Mouse (Mus musculus) midbrain, embryonic 15.5 days (tissue): ENCODE results near the gene Napa. TPM values are rescaled to one million over a fixed set of nuclear protein-coding genes. Genes with fewer than 3 reads are reported as not detected.

Experiments used
- ATAC-seq: fragments of 200-750 bp; cut with Nextera tagmentation; replicated peaks from 2 replicates; pipeline ENCODE4 v1.8.0; 2017; ENCODE audit warnings: moderate TSS enrichment
- H3K27ac ChIP-seq: fragments of 300-500 bp; sonication (generic); 2 replicates; pipeline ENCODE4 v1.5.1; 2015; ENCODE audit warnings: mild to moderate bottlenecking, inconsistent platforms
- H3K27me3 ChIP-seq: fragments of 300-500 bp; sonication (generic); replicated peaks from 2 replicates; pipeline ENCODE4 v1.6.1; 2015; ENCODE audit warnings: inconsistent platforms
- H3K36me3 ChIP-seq: fragments of 300-500 bp; sonication (generic); replicated peaks from 2 replicates; pipeline ENCODE4 v1.6.1; 2015; ENCODE audit warnings: inconsistent platforms
- H3K4me1 ChIP-seq: fragments of 300-500 bp; sonication (generic); 2 replicates; pipeline ENCODE4 v1.6.1; 2015; ENCODE audit warnings: inconsistent platforms
- H3K4me2 ChIP-seq: fragments of 300-500 bp; sonication (generic); 2 replicates; pipeline ENCODE4 v1.6.1; 2015; ENCODE audit warnings: inconsistent platforms, mild to moderate bottlenecking, moderate library complexity
- H3K4me3 ChIP-seq: fragments of 300-500 bp; sonication (generic); 2 replicates; pipeline ENCODE4 v1.5.1; 2015; ENCODE audit warnings: mild to moderate bottlenecking, inconsistent platforms
- H3K9ac ChIP-seq: fragments of 300-500 bp; sonication (generic); 2 replicates; pipeline ENCODE4 v1.6.1; 2015; ENCODE audit warnings: mild to moderate bottlenecking, inconsistent platforms
- H3K9me3 ChIP-seq: fragments of 300-500 bp; sonication (generic); 2 replicates; pipeline ENCODE4 v1.6.1; 2016; ENCODE audit warnings: inconsistent platforms
- WGBS: fragments of 180-500 bp; shearing (Covaris S2); methylation state at CpG from one replicate; pipeline ENCODE4 v1.1.7; 2015; ENCODE audit warnings: mixed read lengths; 5-methylcytosine and 5-hydroxymethylcytosine counted together
- polyA plus RNA-seq: library from polyadenylated mRNA; unstranded; fragments of >200 nt; fragmentation: Nextera tagmentation; extraction: Ambion mirVana; gene quantifications from 2 replicates; pipeline ENCODE4 v1.2.1, GENCODE M21; 2015

Gene Napa
- polyA plus RNA-seq, result 224 and 234 TPM in 2 replicates

DNA sequence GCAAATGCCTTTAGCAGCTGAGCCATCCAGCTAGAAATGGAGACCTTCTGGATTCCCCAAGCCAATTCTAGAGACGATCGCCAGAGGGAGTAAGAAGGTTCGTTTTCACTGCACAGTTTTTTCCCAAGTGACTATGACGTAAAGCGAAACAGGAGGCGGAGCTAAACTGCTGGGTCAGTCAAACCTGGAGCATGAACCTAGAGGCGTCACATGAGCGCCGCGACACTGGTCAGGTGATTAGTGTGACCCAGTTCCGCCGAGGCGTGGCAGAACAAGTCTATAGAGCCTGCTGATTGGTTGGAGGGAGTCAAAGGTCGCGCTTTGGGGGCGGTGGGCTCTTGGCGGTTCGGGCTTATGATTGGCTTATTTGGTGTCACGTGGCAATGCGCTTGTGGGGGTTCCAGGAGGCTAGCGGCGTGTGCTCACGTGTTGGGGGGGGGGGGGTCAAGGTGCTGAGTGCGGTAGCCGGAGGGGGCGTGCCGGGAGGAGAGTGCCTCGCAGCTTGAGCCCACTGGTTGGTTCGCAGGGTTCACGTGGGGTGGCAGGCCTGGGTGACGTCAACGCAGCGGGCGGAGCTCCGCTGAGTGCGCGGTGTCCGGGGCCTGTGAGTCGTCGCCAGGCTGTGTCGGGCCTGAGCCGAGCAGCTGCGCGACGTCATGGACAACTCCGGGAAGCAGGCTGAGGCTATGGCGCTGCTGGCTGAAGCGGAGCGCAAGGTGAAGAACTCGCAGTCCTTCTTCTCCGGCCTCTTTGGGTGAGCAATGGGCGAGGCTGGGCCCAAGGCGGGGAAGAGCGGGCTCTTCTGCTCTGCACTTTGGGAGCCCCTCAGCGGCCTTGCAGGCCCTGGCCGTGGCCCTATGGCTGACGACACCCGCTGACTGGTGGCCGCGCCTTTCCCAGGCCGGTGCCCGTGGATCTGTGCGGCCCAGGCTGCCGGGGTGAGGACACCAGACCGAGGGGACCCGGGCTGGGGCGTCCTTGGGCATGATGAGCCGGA, at the start of gene Napa:
Gene Napa, plus strand, starts transcription at position 438 of the 997 bp plus-strand sequence.
- Histone ChIP-seq H3K4me1 (peaks cover 27% of the 10 kb centered on the region), H3K27me3 (peaks cover 10% of the 10 kb centered on the region; the same call in 1 of the 2 replicates), H3K36me3 (no peaks in the 10 kb centered on the region), H3K27ac (peak within 1 kb of the TSS; percentile 89), H3K4me3 (peak within 1 kb of the TSS; percentile 97), H3K4me2 (peak within 1 kb of the TSS; percentile 92), H3K9ac (peak within 1 kb of the TSS; percentile 98), H3K9me3 (no peaks in the 10 kb centered on the region)
- ATAC-seq, result peak; percentile 98
- WGBS, result under 1% methylated on average over 68 of the region's 68 CpGs

DNA sequence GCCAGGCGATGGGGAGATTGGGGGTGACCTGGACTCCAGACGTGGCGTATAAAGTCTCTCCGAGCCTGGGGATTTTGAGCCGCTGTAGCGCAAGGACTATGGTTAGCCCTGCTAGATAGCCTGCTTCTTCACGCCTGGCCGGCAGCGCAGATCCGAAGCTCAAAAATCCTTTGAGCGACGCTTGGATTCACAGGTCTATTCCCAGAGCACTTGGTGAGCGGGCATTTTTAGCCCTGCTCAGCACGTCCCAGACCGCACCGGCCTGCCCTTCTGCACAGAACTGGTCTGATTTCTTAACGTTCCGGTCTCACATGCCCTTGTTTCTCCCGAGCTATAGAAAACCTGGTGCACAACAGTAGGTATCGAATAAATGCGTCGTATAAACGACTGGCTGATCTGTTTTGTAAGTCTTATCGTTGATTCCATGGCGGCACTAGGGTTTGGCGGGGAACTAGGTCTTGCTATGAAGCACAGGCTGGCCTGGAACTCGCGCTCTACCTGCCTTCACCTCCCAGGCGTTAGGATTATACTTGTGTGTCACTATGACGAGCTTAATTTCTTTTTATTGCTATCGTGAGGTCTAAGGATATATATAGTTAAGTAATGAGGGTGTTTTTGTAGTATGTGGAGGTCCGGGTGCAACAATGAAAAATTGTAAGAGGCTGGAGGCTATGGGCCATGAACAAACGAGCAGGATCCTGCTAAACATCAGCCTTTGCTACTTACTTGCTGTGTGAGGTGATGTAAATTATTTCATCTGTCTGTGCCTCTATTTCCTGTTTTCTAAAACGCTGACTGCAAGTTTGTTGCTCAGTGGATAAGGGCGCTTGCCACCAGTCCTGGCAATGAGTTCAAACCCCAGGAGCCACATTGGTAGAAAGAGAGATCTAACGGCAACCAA, 49.3 kb upstream of the Napa start:
- Histone ChIP-seq H3K9me3 (no peaks in the 10 kb centered on the region), H3K4me1 (peaks cover 57% of the 10 kb centered on the region), H3K27me3 (no peaks in the 10 kb centered on the region), H3K27ac (peak overlapping the region; percentile 99), H3K9ac (peak overlapping the region; percentile 73), H3K4me2 (peak overlapping the region; percentile 85), H3K36me3 (no peaks in the 10 kb centered on the region), H3K4me3 (peak overlapping the region; percentile 81)
- no peak for ATAC-seq
- 9% methylated on average over 36 of the region's 36 CpGs for WGBS

DNA sequence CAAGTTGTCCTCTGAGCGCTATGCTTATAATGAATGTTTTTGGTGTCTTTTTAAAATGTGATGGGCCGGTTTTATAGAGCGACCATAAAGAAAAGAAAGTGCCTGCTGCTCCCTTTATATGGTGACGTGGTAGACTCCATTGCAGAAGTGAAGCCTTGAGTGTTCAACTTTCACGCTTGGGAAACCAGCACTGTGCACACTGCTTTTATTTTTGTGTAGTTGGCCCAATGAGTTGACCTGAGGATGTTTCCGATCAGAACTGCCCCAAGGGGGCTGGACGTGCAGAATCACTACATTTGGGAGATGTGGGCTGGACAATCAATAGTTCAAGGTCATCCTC, 48.7 kb upstream of the Napa start:
- H3K4me1 ChIP-seq, result peaks cover 50% of the 10 kb centered on the region
- no peak for ATAC-seq
- no peaks in the 10 kb centered on the region for H3K9me3 ChIP-seq
- no peak overlapping the region for H3K27ac ChIP-seq
- H3K36me3 ChIP-seq, result no peaks in the 10 kb centered on the region
- peak overlapping the region; percentile 85 for H3K4me2 ChIP-seq
- WGBS, result 80% methylated on average over 7 of the region's 7 CpGs
- peak overlapping the region; percentile 81 for H3K4me3 ChIP-seq
- no peaks in the 10 kb centered on the region for H3K27me3 ChIP-seq
- peak overlapping the region; percentile 73; the same call in 1 of the 2 replicates for H3K9ac ChIP-seq

DNA sequence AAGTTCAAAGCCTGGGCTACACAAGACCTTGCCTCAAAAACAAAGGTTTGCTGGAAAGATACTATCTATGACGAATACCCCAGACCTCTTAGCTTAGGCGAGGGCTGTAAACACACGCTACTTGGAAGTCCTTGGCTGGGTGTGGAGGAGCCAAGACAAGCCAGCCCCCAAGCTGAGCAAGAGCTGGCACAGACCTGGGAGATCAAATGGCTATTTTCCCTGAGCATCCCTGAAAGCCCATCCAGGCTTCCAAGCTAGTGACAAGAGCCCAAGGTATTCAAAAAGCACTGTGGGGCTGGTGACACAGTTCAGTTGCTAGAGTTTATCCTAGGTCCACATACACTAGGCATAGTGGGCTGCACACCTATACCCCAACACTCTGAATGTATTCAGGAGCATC, 47.7 kb upstream of the Napa start:
- Histone ChIP-seq H3K36me3 (no peaks in the 10 kb centered on the region), H3K4me2 (no peak overlapping the region), H3K4me1 (peaks cover 40% of the 10 kb centered on the region), H3K4me3 (no peak overlapping the region), H3K27me3 (no peaks in the 10 kb centered on the region), H3K9ac (no peak overlapping the region), H3K27ac (no peak overlapping the region), H3K9me3 (no peaks in the 10 kb centered on the region)
- ATAC-seq, result no peak
- 93% methylated on average over 3 of the region's 3 CpGs for WGBS

DNA sequence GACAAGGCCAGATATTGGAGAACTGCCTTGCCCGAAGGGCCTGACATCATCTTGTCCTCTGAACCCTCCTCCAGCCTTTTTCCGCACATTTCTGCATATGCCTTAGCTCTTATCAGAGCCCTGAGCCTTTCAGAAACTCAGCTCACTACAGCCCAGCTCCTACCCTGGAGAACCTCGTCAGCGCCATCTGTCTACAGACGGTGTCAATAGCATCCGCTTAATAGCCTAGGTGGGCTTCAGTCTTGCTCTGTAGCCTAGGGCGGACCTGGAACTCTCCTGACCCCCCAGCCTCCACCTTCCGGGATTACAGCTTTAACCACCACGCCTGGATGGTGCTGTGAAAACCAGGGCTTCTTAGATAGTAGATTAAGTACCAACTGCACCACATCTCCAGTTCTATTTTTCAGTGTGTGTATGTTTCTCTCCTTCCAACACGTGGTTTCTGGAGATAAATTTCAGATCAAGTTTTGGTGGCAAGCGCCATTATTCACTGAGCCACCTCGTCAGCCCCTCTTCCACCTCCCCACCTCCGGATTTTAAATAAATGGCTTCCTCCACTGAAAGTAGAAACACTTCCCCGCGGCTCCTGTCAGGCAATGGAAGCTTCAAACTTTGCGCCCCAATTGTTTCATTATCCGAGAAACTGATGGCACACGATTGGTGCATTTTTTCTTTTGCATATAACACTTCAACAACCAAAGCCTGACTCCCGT, 46.2 kb upstream of the Napa start:
- Histone ChIP-seq H3K27ac (peak overlapping the region; percentile 77), H3K4me2 (peak overlapping the region; percentile 73), H3K9ac (peak overlapping the region; percentile 39), H3K4me3 (peak overlapping the region; percentile 48), H3K4me1 (peaks cover 33% of the 10 kb centered on the region), H3K36me3 (no peaks in the 10 kb centered on the region), H3K9me3 (no peaks in the 10 kb centered on the region), H3K27me3 (no peaks in the 10 kb centered on the region)
- 7% methylated on average over 19 of the region's 19 CpGs for WGBS
- no peak for ATAC-seq

DNA sequence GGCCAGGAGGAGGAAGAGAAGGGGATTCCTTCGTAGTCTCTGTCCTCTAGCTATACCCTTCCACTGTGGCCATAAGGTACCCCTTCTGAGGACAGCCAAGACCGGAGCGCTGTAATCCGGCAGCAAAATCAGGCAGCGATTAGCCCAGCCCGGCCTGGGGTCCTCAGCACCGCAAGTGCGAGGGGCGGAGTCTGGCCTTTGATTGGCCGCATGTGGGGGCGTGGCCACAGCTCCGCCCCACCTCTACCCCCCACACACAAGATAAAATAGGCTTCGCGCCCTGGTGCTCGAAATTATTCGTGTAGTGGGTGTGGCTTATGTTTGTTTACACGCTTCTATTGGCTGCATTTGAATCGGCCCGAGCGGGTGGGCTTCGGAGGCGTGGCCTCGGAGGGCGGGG, 45.6 kb upstream of the Napa start:
- H3K4me2 ChIP-seq, result peak overlapping the region; percentile 73
- WGBS, result under 1% methylated on average over 24 of the region's 24 CpGs
- H3K27me3 ChIP-seq, result no peaks in the 10 kb centered on the region
- peak overlapping the region; percentile 77 for H3K27ac ChIP-seq
- H3K9me3 ChIP-seq, result no peaks in the 10 kb centered on the region
- H3K4me1 ChIP-seq, result peaks cover 33% of the 10 kb centered on the region
- H3K9ac ChIP-seq, result peak overlapping the region; percentile 39; the same call in 1 of the 2 replicates
- peak overlapping the region; percentile 48 for H3K4me3 ChIP-seq
- no peaks in the 10 kb centered on the region for H3K36me3 ChIP-seq
- ATAC-seq, result peak; percentile 82

DNA sequence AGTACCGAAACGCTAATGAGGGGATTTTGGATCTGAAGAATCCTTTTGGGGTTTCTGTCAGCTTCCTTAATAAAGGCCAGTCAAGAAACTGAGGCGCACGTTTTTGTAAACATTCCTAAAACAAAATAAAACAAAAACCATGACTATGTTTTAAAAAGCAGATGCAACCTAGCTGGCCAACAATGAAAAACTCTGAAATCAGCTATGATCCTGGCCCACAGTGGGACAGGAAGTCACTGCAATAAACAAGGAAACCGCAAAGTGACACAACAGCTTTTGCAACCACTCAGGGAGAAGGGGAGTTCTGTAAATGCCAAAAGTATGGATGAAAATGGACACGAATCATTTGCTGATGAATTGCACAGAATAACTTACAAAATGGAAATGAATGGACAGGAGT, 45.2 kb upstream of the Napa start:
- no peaks in the 10 kb centered on the region for H3K9me3 ChIP-seq
- no peak overlapping the region; the same call in 1 of the 2 replicates for H3K9ac ChIP-seq
- H3K27ac ChIP-seq, result peak overlapping the region; percentile 77
- WGBS, result 13% methylated on average over 6 of the region's 6 CpGs
- no peaks in the 10 kb centered on the region for H3K27me3 ChIP-seq
- ATAC-seq, result no peak
- no peaks in the 10 kb centered on the region for H3K36me3 ChIP-seq
- peaks cover 33% of the 10 kb centered on the region for H3K4me1 ChIP-seq
- peak overlapping the region; percentile 48 for H3K4me3 ChIP-seq
- peak overlapping the region; percentile 73 for H3K4me2 ChIP-seq

DNA sequence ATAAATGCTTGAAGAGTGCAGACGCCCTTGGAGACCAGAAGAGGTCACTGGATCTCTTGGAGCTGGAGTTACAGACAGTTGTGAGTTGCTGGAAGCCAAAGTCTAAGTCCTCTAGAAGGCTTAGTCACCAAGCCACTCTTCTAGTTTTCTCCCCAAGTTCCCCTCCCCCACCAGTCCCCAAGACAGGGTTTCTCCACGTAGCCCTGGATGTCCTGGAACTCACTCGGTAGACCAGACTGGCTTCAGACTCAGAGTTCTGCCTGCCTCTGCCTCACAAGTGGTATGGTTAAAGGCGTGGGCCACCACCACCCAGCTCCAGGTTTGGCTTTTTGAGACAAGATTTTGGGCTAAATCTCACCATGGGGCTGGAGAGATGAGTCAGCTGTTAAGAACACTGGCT, 43.3 kb upstream of the Napa start:
- 61% methylated on average over 4 of the region's 4 CpGs for WGBS

DNA sequence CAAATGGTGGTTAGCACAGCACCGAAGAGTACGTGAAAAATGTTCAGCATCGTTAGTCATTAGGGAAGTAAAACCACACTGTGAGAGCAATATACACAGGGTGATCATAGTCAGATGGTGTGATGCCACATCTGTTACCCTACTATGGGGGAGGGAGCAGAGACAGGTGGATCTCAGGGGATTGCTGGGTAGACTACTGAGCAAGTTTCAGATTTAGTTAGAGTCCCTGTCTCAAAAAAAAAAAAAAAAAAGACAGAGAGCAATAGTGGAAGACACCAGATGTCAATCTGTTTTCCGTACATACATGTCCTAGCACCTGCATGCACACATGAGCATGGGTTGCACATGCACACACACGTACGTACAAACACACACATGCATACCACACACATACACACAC, 42.6 kb upstream of the Napa start:
- Histone ChIP-seq H3K9ac (no peak overlapping the region), H3K9me3 (no peaks in the 10 kb centered on the region), H3K4me3 (no peak overlapping the region), H3K36me3 (no peaks in the 10 kb centered on the region), H3K4me1 (peaks cover 14% of the 10 kb centered on the region), H3K27me3 (peaks cover 17% of the 10 kb centered on the region), H3K4me2 (no peak overlapping the region), H3K27ac (no peak overlapping the region)
- 88% methylated on average over 6 of the region's 6 CpGs for WGBS
- ATAC-seq, result no peak

More for the DNA sequence above, 43.3 kb upstream of the Napa start:
- no peaks in the 10 kb centered on the region for H3K9me3 ChIP-seq
- no peak overlapping the region for H3K4me2 ChIP-seq
- peaks cover 12% of the 10 kb centered on the region; the same call in 1 of the 2 replicates for H3K27me3 ChIP-seq
- no peak overlapping the region for H3K4me3 ChIP-seq
- ATAC-seq, result no peak
- H3K36me3 ChIP-seq, result no peaks in the 10 kb centered on the region
- H3K9ac ChIP-seq, result no peak overlapping the region
- H3K27ac ChIP-seq, result no peak overlapping the region
- peaks cover 21% of the 10 kb centered on the region for H3K4me1 ChIP-seq

DNA sequence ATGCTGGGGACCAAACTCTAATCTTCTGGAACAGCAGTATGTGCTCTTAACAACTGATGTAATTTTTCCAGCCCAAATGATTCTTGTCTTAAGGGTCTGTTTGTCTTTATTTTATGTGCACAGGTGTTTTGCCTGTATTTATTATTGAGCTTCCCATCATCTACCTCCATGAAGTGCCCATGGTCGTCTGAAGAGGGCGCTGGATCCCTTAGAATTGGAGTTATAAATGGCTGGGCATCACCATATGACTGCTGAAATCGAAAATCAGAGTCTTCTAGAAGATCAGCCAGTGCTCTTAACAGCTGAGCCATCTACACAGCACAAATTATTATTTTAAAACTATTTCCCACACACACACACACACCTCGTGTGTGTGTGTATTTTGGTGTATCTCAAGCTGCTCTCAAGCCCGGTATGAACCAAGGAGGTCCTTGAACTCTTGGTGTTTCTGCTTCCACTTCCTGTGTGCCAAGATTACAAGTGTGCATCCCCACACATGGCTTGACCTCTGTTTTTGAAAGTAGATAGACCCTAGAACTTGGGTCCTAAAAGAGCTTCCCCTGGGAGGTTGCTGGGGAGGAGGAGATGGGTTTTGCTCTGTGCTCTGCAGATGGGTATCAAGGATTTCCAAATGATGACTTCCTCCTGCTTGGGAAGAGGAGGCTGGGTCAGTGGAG, 41.7 kb upstream of the Napa start:
- Histone ChIP-seq H3K27ac (no peak overlapping the region), H3K4me3 (no peak overlapping the region), H3K9ac (no peak overlapping the region), H3K9me3 (no peaks in the 10 kb centered on the region), H3K4me1 (peaks cover 13% of the 10 kb centered on the region), H3K27me3 (peaks cover 20% of the 10 kb centered on the region), H3K36me3 (no peaks in the 10 kb centered on the region), H3K4me2 (no peak overlapping the region)
- no peak for ATAC-seq
- 26% methylated on average over 5 of the region's 5 CpGs for WGBS

GRCm38 (mm10) chr7:16057136-16057534, 41.1 kb upstream of the Napa start:
- no peaks in the 10 kb centered on the region for H3K9me3 ChIP-seq
- H3K4me1 ChIP-seq, result peaks cover 8% of the 10 kb centered on the region
- peaks cover 24% of the 10 kb centered on the region for H3K27me3 ChIP-seq
- 67% methylated on average over 2 of the region's 2 CpGs for WGBS
- H3K27ac ChIP-seq, result no peak overlapping the region
- ATAC-seq, result no peak
- H3K36me3 ChIP-seq, result no peaks in the 10 kb centered on the region
- no peak overlapping the region for H3K4me3 ChIP-seq
- no peak overlapping the region for H3K4me2 ChIP-seq
- no peak overlapping the region for H3K9ac ChIP-seq
